Mouse (Mus musculus) ES-Bruce4 (cell line): ENCODE data around the gene Ptprm. TPM values are rescaled to one million over a fixed set of nuclear protein-coding genes. Genes with fewer than 3 reads are reported as not detected.

Source experiments
- H3K27ac ChIP-seq: 2 replicates; pipeline ENCODE4 v1.5.1; 2012; ENCODE audit warnings: low read length, inconsistent platforms; ENCODE audit not compliant: insufficient read depth
- H3K27me3 ChIP-seq: 2 replicates; pipeline ENCODE4 v1.6.1; 2012; ENCODE audit warnings: mild to moderate bottlenecking, low read length, inconsistent platforms; ENCODE audit not compliant: control insufficient read depth, poor library complexity, insufficient read depth, severe bottlenecking
- H3K36me3 ChIP-seq: 2 replicates; pipeline ENCODE4 v1.6.1; 2012; ENCODE audit warnings: inconsistent platforms, mild to moderate bottlenecking, low read length, moderate library complexity; ENCODE audit not compliant: control insufficient read depth, poor library complexity, insufficient read depth, severe bottlenecking
- H3K4me1 ChIP-seq: one replicate; pipeline ENCODE4 v1.8.1; 2011; ENCODE audit warnings: low read length; ENCODE audit not compliant: control insufficient read depth, insufficient read depth
- H3K4me3 ChIP-seq: 2 replicates; pipeline ENCODE4 v1.5.1; 2011; ENCODE audit warnings: low read depth, mild to moderate bottlenecking, low read length
- H3K9ac ChIP-seq: 2 replicates; pipeline ENCODE4 v1.6.1; 2012; ENCODE audit warnings: low read depth, mild to moderate bottlenecking, inconsistent platforms; ENCODE audit not compliant: poor library complexity, severe bottlenecking
- H3K9me3 ChIP-seq: replicated peaks from 2 replicates; pipeline ENCODE4 v1.6.1; 2012; ENCODE audit warnings: mild to moderate bottlenecking, low read length, inconsistent platforms; ENCODE audit not compliant: control insufficient read depth, poor library complexity, insufficient read depth, severe bottlenecking
- CTCF ChIP-seq: IDR thresholded peaks from one replicate; pipeline ENCODE4 v1.8.1; 2011; ENCODE audit warnings: low read depth, low read length
- EP300 ChIP-seq: IDR thresholded peaks from 2 replicates; pipeline ENCODE4 v1.6.1; 2011; ENCODE audit warnings: low read depth, low read length; ENCODE audit not compliant: insufficient read depth
- POLR2A ChIP-seq: IDR thresholded peaks from one replicate; pipeline ENCODE4 v1.8.1; 2011; ENCODE audit warnings: low read length; ENCODE audit not compliant: insufficient read depth
- polyA plus RNA-seq: library from polyadenylated mRNA; stranded (reverse); fragments of >200 nt; gene quantifications from 2 replicates; pipeline ENCODE4 v1.2.4, GENCODE M21; 2011; ENCODE audit warnings: low read depth; ENCODE audit not compliant: missing spikeins, insufficient read depth, insufficient read length

Ptprm gene
- polyA plus RNA-seq, 1 experiment = 10.8 TPM

DNA sequence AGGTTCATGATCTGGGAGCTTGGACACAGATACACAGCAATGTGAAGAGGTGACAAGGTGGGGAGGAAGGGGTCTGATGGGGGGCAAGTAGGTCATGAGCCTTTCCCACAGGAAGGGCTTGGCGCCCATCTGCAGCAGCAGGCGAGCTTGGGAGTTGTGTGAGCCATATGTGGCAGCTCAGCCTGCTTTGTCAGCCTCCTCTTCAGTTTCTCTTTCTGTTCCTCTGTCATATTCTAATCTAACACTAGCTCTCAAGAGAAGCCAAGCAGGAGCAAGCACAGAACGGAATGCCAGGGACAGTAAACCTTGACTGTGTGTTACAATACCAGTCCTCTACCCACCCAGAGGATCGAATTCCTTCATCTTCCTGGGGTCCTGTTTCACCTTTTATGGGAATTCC, 94.2 kb downstream of the Ptprm start:
- Histone ChIP-seq H3K27me3 (no peaks in the 10 kb centered on the region), H3K9ac (no peak overlapping the region), H3K36me3 (no peaks in the 10 kb centered on the region), H3K4me1 (no peaks in the 10 kb centered on the region), H3K4me3 (no peak overlapping the region), H3K9me3 (no peaks in the 10 kb centered on the region), H3K27ac (no peak overlapping the region)
- TF ChIP-seq POLR2A (no peak), EP300 (no peak), CTCF (no peak)

DNA sequence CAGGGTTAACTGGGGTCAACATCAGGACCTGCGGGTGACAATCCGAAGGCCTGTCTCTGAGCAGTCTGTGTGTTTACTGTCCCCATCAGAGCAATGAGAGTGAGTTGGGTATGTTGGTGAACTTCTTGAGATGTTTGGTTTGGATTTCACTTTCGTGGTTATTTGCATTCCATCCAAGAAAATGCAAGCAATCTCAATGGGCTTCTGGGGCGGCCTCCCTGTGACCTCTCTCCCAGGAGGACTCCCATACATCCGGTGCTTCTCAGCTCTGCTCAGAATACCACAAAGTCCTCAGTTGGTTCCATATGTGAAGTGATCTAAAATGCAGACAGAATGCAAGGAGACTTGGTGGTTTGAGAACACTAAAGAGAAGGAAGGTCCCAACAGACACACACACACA, 96.5 kb downstream of the Ptprm start:
- Histone ChIP-seq H3K27me3 (no peaks in the 10 kb centered on the region), H3K4me3 (no peak overlapping the region), H3K9ac (no peak overlapping the region), H3K27ac (no peak overlapping the region), H3K36me3 (no peaks in the 10 kb centered on the region), H3K4me1 (no peaks in the 10 kb centered on the region), H3K9me3 (no peaks in the 10 kb centered on the region)
- no peak for TF ChIP-seq POLR2A
- TF ChIP-seq EP300 = no peak
- no peak for TF ChIP-seq CTCF

DNA sequence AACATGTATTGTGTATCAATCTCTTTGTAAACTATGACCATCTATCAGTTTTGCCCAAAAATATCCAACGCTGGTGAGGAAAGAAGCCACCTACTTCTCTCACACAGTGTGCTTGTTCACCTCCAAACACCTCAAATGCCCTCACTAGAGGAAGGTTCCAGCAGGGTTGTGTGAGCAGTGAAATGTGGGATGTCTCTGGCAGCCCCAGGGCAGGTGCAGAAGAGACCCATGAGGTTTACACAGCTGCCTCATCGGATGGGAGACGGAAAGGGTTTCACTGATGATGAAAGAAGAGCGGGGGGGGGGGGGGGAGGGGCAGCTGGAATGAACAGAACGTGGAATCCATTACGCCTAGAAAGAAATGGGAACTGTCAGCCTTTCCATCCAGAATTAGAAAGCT, 98.1 kb downstream of the Ptprm start:
- TF ChIP-seq POLR2A (no peak), CTCF (no peak), EP300 (no peak)
- Histone ChIP-seq H3K27ac (no peak overlapping the region), H3K9ac (no peak overlapping the region), H3K27me3 (no peaks in the 10 kb centered on the region), H3K9me3 (no peaks in the 10 kb centered on the region), H3K4me1 (no peaks in the 10 kb centered on the region), H3K4me3 (no peak overlapping the region), H3K36me3 (no peaks in the 10 kb centered on the region)

DNA sequence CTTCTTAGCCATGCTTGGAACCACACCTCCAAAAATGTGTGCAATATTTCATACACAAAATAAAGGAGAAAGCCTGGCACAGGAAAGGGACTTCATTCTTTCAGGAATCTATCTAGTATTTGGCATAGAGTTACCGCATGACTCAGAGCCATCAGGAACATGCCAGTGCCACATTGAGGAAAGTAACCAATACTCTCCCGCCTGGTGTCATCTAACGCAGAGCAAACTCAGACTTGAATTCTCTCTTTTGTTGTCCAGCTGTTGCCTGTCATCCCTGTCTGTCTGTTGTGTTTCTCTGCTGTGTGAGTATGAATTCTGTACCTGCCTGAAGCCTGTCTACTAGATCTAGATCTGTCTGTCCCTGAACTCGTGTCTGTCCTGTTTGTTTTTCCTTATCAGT, 100.8 kb downstream of the Ptprm start:
- Histone ChIP-seq H3K9me3 (no peaks in the 10 kb centered on the region), H3K36me3 (no peaks in the 10 kb centered on the region), H3K27me3 (no peaks in the 10 kb centered on the region), H3K27ac (no peak overlapping the region), H3K9ac (no peak overlapping the region), H3K4me3 (no peak overlapping the region), H3K4me1 (no peaks in the 10 kb centered on the region)
- TF ChIP-seq POLR2A (no peak), EP300 (no peak), CTCF (no peak)

DNA sequence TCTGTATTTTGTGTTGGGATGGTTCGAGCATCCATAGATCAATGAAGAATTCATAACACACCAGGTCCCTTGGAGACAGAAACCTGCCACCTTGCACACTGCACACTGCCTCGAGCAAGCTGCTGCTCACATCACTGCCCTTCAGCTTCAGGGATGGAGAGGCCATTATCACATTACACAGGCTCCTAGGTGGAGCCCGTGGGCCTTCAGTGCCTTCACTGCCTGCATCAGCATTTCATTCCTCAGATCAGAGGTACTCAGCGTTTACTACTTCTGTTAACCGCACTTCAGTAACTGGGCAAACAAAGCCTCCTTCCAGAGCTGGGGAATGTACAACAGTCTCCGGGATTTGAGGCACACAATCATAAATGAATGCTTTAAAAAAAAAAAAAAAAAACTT, 101.3 kb downstream of the Ptprm start:
- H3K27ac ChIP-seq = no peak overlapping the region
- H3K36me3 ChIP-seq = no peaks in the 10 kb centered on the region
- H3K4me1 ChIP-seq = no peaks in the 10 kb centered on the region
- no peak overlapping the region for H3K4me3 ChIP-seq
- TF ChIP-seq EP300 (no peak), CTCF (no peak), POLR2A (no peak)
- no peaks in the 10 kb centered on the region for H3K27me3 ChIP-seq
- no peak overlapping the region for H3K9ac ChIP-seq
- H3K9me3 ChIP-seq = no peaks in the 10 kb centered on the region

DNA sequence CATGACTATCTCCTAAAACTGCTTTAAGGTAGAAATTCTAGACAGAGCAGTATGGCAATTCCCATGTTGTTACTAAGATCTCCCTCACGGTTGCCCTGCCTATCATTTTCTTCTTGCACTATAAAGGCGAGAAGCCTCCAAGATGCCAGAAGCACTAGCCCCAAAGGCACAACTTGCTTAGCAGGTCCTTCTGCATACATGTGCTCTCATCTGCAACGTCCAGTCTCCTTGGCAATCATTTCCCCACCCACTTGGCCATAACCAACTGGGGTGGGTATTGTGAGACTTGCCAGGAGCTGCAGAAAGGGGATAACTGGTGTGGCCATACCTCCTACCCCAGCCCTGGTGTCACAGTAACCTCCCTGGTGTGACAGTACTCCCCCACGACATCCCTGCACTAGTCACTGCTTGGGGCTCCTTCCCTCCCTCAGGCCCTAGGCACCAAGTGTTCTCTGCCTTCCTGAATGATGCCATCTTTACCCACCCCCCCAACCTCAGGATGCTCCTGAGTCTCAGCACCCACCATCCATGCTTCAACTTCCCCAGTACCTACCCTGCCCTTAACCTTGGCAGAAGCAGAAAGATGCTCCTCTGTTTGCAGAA, 108.9 kb downstream of the Ptprm start:
- Histone ChIP-seq H3K9ac (no peak overlapping the region), H3K4me1 (no peaks in the 10 kb centered on the region), H3K36me3 (no peaks in the 10 kb centered on the region), H3K4me3 (no peak overlapping the region), H3K9me3 (no peaks in the 10 kb centered on the region), H3K27me3 (no peaks in the 10 kb centered on the region), H3K27ac (no peak overlapping the region)
- no peak for TF ChIP-seq POLR2A
- no peak for TF ChIP-seq CTCF
